Mouse (Mus musculus): ENCODE measurements around the gene Rhbdd3. TPM values are rescaled to one million over a fixed set of nuclear protein-coding genes. Genes with fewer than 3 reads are reported as not detected.

Rhbdd3 gene
- total and polyA plus RNA-seq, 2 experiments from 2014 or later, result 50.4 to 67.1 TPM

DNA sequence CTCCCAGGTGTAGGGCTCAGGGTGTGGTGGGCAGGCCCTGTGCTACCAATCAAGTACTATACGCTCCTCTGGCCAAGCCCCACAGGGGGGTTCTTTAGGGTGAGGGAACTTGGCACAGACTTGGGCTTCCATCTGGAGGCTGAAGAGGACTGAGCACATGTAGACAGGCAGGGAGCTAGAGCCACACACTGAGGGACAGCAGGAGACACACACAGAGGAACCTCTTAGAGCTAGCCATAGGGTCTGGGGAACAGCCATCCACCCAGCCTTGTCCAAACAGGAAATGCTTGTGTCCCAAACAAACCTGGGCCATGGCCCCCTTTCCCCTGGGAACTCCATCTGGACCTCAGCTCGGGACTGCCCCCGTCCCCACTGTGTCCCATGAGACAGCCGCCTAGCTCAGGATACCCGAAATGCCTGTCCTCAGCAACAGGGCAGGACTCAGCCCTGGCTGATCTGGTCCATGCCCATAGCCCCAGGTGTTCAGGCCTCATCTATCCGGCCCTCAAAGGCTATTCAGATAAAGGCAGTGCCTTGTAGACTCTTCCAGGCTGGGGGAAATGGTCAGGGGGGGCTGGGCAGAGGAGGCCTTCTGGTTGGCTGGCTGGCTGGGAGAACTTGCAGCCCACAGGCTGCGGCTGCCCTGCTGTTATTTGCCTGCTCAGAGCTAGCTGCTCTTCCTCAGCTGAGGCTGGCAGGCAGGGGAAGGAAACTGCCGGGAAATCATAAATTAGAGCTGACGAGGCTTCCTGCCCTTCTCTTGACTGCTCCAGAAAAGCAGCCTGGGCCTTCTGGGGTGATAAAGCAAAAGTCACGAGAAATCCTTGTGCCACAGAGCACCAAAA lies 56.5 kb downstream of the Rhbdd3 start:
- WGBS, result 48% methylated on average over 10 of the region's 10 CpGs
- no peaks in the 10 kb centered on the region for H3K9me3 ChIP-seq (ENCODE audit: low read length)
- no peak for TF ChIP-seq CTCF (IDR thresholded peaks at IDR 0.05)
- H3K4me2 ChIP-seq (ENCODE audit: low read depth, low read length, poor library complexity, severe bottlenecking), result no peak overlapping the region
- H3K4me1 ChIP-seq (ENCODE audit: insufficient read depth, low read length), result no peaks in the 10 kb centered on the region
- no peaks in the 10 kb centered on the region for H3K36me3 ChIP-seq (ENCODE audit: insufficient read depth, low read length)
- no peak overlapping the region for H3K9ac ChIP-seq (replicated peaks; ENCODE audit: low read length, poor library complexity, severe bottlenecking)
- ATAC-seq (ENCODE audit: low FRiP score) (no peak), DNase-seq (ENCODE audit: low spot score) (peak; percentile 34)
- no peak overlapping the region for H3K4me3 ChIP-seq (ENCODE audit: low read depth, low read length)
- H3K27me3 ChIP-seq (ENCODE audit: insufficient read depth, low read length), result peaks cover 5% of the 10 kb centered on the region; the same call in 1 of the 2 replicates
- H3K27ac ChIP-seq (ENCODE audit: low read depth, low read length), result no peak overlapping the region

Other genes starting within 250 kb of the Rhbdd3 start
- gene Nf2, start 249.4 kb upstream of the Rhbdd3 start, total RNA-seq (2014; rRNA removed), result 103 and 107 TPM in 2 replicates
- gene Nf2, start 249.4 kb upstream of the Rhbdd3 start, polyA plus RNA-seq (2015; fragmentation: Nextera tagmentation; extraction: Ambion mirVana), result 48.4 and 51.5 TPM in 2 replicates
- gene Nipsnap1, start 225.0 kb upstream of the Rhbdd3 start, total RNA-seq (2014; rRNA removed), result 133 and 170 TPM in 2 replicates
- gene Nipsnap1, start 225.0 kb upstream of the Rhbdd3 start, polyA plus RNA-seq (2015; fragmentation: Nextera tagmentation; extraction: Ambion mirVana), result 130 and 133 TPM in 2 replicates
- gene Thoc5, start 203.6 kb upstream of the Rhbdd3 start, total RNA-seq (2014; rRNA removed), result 44.9 and 48.4 TPM in 2 replicates
- 44.6 and 45.2 TPM in 2 replicates for gene Thoc5, start 203.6 kb upstream of the Rhbdd3 start, polyA plus RNA-seq (2015; fragmentation: Nextera tagmentation; extraction: Ambion mirVana)
- 13.0 and 15.7 TPM in 2 replicates for gene Nefh, start 150.9 kb upstream of the Rhbdd3 start, total RNA-seq (2014; rRNA removed)
- 7.7 and 8.3 TPM in 2 replicates for gene Nefh, start 150.9 kb upstream of the Rhbdd3 start, polyA plus RNA-seq (2015; fragmentation: Nextera tagmentation; extraction: Ambion mirVana)
- gene Ap1b1, start 112.1 kb upstream of the Rhbdd3 start, total RNA-seq (2014; rRNA removed), result 122 and 130 TPM in 2 replicates
- 94.8 and 99.5 TPM in 2 replicates for gene Ap1b1, start 112.1 kb upstream of the Rhbdd3 start, polyA plus RNA-seq (2015; fragmentation: Nextera tagmentation; extraction: Ambion mirVana)
- gene Rasl10a, start 40.8 kb upstream of the Rhbdd3 start, total RNA-seq (2014; rRNA removed), result 3.1 and 6.2 TPM in 2 replicates
- gene Rasl10a, start 40.8 kb upstream of the Rhbdd3 start, polyA plus RNA-seq (2015; fragmentation: Nextera tagmentation; extraction: Ambion mirVana), result 3.6 and 4.6 TPM in 2 replicates
- gene Gas2l1, start 33.6 kb upstream of the Rhbdd3 start, total RNA-seq (2014; rRNA removed), result 33.8 and 43.8 TPM in 2 replicates
- 17.6 and 18.5 TPM in 2 replicates for gene Gas2l1, start 33.6 kb upstream of the Rhbdd3 start, polyA plus RNA-seq (2015; fragmentation: Nextera tagmentation; extraction: Ambion mirVana)
- gene Ewsr1, start 340 bp downstream of the Rhbdd3 start, total RNA-seq (2014; rRNA removed), result 315 and 338 TPM in 2 replicates
- 353 and 371 TPM in 2 replicates for gene Ewsr1, start 340 bp downstream of the Rhbdd3 start, polyA plus RNA-seq (2015; fragmentation: Nextera tagmentation; extraction: Ambion mirVana)
- gene Emid1, start 53.3 kb downstream of the Rhbdd3 start, total RNA-seq (2014; rRNA removed), result 4.8 and 10.8 TPM in 2 replicates
- 14.5 and 16.9 TPM in 2 replicates for gene Emid1, start 53.3 kb downstream of the Rhbdd3 start, polyA plus RNA-seq (2015; fragmentation: Nextera tagmentation; extraction: Ambion mirVana)
- gene Kremen1, start 162.6 kb downstream of the Rhbdd3 start, total RNA-seq (2014; rRNA removed), result 8.5 and 11.2 TPM in 2 replicates
- 2.3 and 2.5 TPM in 2 replicates for gene Kremen1, start 162.6 kb downstream of the Rhbdd3 start, polyA plus RNA-seq (2015; fragmentation: Nextera tagmentation; extraction: Ambion mirVana)